Mouse (Mus musculus) neural tube, embryonic 13.5 days (tissue): ENCODE results near the gene Gcnt4. TPM values are rescaled to one million over a fixed set of nuclear protein-coding genes. Genes with fewer than 3 reads are reported as not detected.

Source experiments
- polyA plus RNA-seq: library from polyadenylated mRNA; unstranded; fragments of >200 nt; fragmentation: Nextera tagmentation; extraction: Ambion mirVana; gene quantifications from 2 replicates; pipeline ENCODE4 v1.2.1, GENCODE M21; 2015

The Gcnt4 gene
- polyA plus RNA-seq, 1 experiment from 2014 or later = 0.10 TPM

Other genes with a start within 250 kb of the Gcnt4 start
- not detected in 2 replicates for gene Ankrd31, start 176.4 kb upstream of the Gcnt4 start, polyA plus RNA-seq
- gene 1700029F12Rik, start 109.7 kb downstream of the Gcnt4 start, polyA plus RNA-seq = not detected in 2 replicates
- gene Fam169a, start 142.6 kb downstream of the Gcnt4 start, polyA plus RNA-seq = 22.1 and 22.2 TPM in 2 replicates
- gene Gm6169, start 174.5 kb downstream of the Gcnt4 start, polyA plus RNA-seq = 0.95 and 1.4 TPM in 2 replicates
- 32.7 and 33.3 TPM in 2 replicates for gene Gfm2, start 213.2 kb downstream of the Gcnt4 start, polyA plus RNA-seq
- gene Nsa2, start 213.2 kb downstream of the Gcnt4 start, polyA plus RNA-seq = 48.3 and 52.4 TPM in 2 replicates